ENCODE assay signal across 6 mouse cellular contexts in genomic region chr10:107700944-107701343, GRCm38 (mm10). TPM values are rescaled to one million over a fixed set of nuclear protein-coding genes. Genes with fewer than 3 reads are reported as not detected.
"Had no signal": no experiment of that assay in that cellular context is flagged by ENCODE, and none has a peak within 500 bp of the region (broad histone marks: within the 10 kb centered on the region; RNA-seq: fewer than 3 reads in every experiment).

No protein-coding gene starts in this region.

- H3K36me3 ChIP-seq: neural tube, embryonic 13.5 days; neural tube, embryonic 15.5 days; stomach, embryonic 15.5 days had no signal

- H3K9ac ChIP-seq: neural tube, embryonic 13.5 days; neural tube, embryonic 15.5 days; stomach, embryonic 15.5 days had no signal

- H3K27ac ChIP-seq: neural tube, embryonic 13.5 days; neural tube, embryonic 15.5 days; stomach, embryonic 15.5 days; stomach, postnatal 0 days had no signal

- H3K4me2 ChIP-seq: neural tube, embryonic 13.5 days; neural tube, embryonic 15.5 days; stomach, embryonic 15.5 days had no signal

- H3K27me3 ChIP-seq: neural tube, embryonic 13.5 days; neural tube, embryonic 15.5 days; stomach, embryonic 15.5 days had no signal

- H3K4me3 ChIP-seq: neural tube, embryonic 13.5 days; neural tube, embryonic 15.5 days; stomach, embryonic 15.5 days had no signal

- H3K4me1 ChIP-seq: neural tube, embryonic 13.5 days; neural tube, embryonic 15.5 days; stomach, embryonic 15.5 days had no signal

- H3K9me3 ChIP-seq: neural tube, embryonic 13.5 days; neural tube, embryonic 15.5 days; stomach, embryonic 15.5 days had no signal

RNA-seq across cellular contexts. Expression of gene Ptprq, which starts 18.9 kb away (rescaled TPM):
- polyA plus RNA-seq: small intestine, adult 2 months; spleen, adult 2 months had no signal
